Mouse (Mus musculus): ENCODE measurements around the gene Tstd2.

Gene Tstd2

GRCm38 (mm10) chr4:46119514-46120094 is 18.9 kb downstream of the Tstd2 start:
- no peak for DNase-seq (ENCODE audit: low spot score in 2 of 2)

- DNase-seq (ENCODE audit: low spot score in 2 of 2) = no peak
These were observed 21.0 kb downstream of the Tstd2 start for GRCm38 (mm10) chr4:46117536-46117935.

GRCm38 (mm10) chr4:46116544-46117175 is 21.8 kb downstream of the Tstd2 start:
- no peak for DNase-seq (ENCODE audit: low spot score in 2 of 2)

GRCm38 (mm10) chr4:46115308-46115707 is 23.2 kb downstream of the Tstd2 start:
- no peak for DNase-seq (ENCODE audit: low spot score in 2 of 2)

GRCm38 (mm10) chr4:46111361-46111760 is 27.1 kb downstream of the Tstd2 start:
- DNase-seq (ENCODE audit: low spot score in 2 of 2) = no peak

- no peak for DNase-seq (ENCODE audit: low spot score in 2 of 2)
These were observed 28.4 kb downstream of the Tstd2 start for GRCm38 (mm10) chr4:46110084-46110483.

GRCm38 (mm10) chr4:46102078-46102769 is 36.3 kb downstream of the Tstd2 start:
- DNase-seq (ENCODE audit: low spot score in 2 of 2) = no peak

GRCm38 (mm10) chr4:46101211-46101711 is 37.2 kb downstream of the Tstd2 start:
- DNase-seq (ENCODE audit: low spot score in 2 of 2) = no peak

- DNase-seq (ENCODE audit: low spot score in 2 of 2) = no peak
These were observed 38.0 kb downstream of the Tstd2 start for GRCm38 (mm10) chr4:46100539-46100938.

- DNase-seq (ENCODE audit: low spot score in 2 of 2) = no peak
These were observed 39.4 kb downstream of the Tstd2 start for GRCm38 (mm10) chr4:46099132-46099531.

GRCm38 (mm10) chr4:46097591-46097990 is 40.9 kb downstream of the Tstd2 start:
- DNase-seq (ENCODE audit: low spot score in 2 of 2) = no peak

- no peak for DNase-seq (ENCODE audit: low spot score in 2 of 2)
These were observed 41.9 kb downstream of the Tstd2 start for GRCm38 (mm10) chr4:46096546-46096945.

- no peak for DNase-seq (ENCODE audit: low spot score in 2 of 2)
These were observed 42.7 kb downstream of the Tstd2 start for GRCm38 (mm10) chr4:46095826-46096159.

GRCm38 (mm10) chr4:46094916-46095825 is 43.3 kb downstream of the Tstd2 start:
- DNase-seq (ENCODE audit: low spot score in 2 of 2) = no peak

- peak; percentile 46 to 48 for DNase-seq (ENCODE audit: low spot score in 2 of 2)
These were observed 45.9 kb downstream of the Tstd2 start for GRCm38 (mm10) chr4:46092429-46093076.

GRCm38 (mm10) chr4:46089524-46090125 is 48.9 kb downstream of the Tstd2 start:
- no peak for DNase-seq (ENCODE audit: low spot score in 2 of 2)

GRCm38 (mm10) chr4:46087852-46088251 is 50.6 kb downstream of the Tstd2 start:
- peak; percentile 89 to 90 for DNase-seq (ENCODE audit: low spot score in 2 of 2)

- DNase-seq (ENCODE audit: low spot score in 2 of 2) = peak; percentile 76 to 80
These were observed 51.1 kb downstream of the Tstd2 start for GRCm38 (mm10) chr4:46087427-46087771.

GRCm38 (mm10) chr4:46086718-46087426 is 51.6 kb downstream of the Tstd2 start:
- DNase-seq (ENCODE audit: low spot score in 2 of 2) = peak; percentile 59 to 67

GRCm38 (mm10) chr4:46085223-46085811 is 53.2 kb downstream of the Tstd2 start:
- DNase-seq (ENCODE audit: low spot score in 2 of 2) = no peak

All from right cerebral cortex, adult 2 months (tissue).